Mouse (Mus musculus) E14TG2a.4 (cell line): ENCODE results near the gene Mrgpre.

Experiments
- CTCF ChIP-seq: conservative IDR thresholded peaks from 2 replicates; pipeline ENCODE4 v1.5.1; 2014; ENCODE audit warnings: low read length
- NANOG ChIP-seq: IDR thresholded peaks from 2 replicates; pipeline ENCODE4 v1.6.1; 2014; ENCODE audit warnings: borderline replicate concordance, low read length, mixed read lengths
- POU5F1 ChIP-seq: IDR thresholded peaks from 2 replicates; pipeline ENCODE4 v1.6.1; 2014; ENCODE audit warnings: low read length, borderline replicate concordance

DNA sequence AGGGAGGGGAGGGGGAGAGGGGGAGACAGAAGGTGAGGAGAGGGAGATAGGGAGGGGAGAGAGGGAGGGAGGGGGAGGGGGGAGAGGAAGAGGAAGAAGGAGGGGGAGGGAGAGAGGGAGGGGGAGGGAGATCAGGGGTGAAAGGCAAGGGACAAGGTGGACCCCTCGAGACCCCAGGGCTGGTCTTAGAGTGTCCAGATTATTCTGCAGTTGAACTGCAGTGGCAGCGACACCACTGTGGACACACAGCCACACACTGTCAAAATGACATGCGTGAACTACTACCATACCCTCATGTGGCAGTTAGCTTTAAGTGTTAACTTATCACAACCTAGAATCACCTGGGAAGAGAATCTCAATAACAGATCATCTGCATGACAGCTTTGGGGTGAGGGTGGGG is 35.3 kb downstream of the Mrgpre start:
- TF ChIP-seq NANOG (no peak), CTCF (no peak), POU5F1 (no peak)
